Mouse (Mus musculus) adrenal gland, adult 2 months (tissue): ENCODE results near the gene Eif3d. TPM values are rescaled to one million over a fixed set of nuclear protein-coding genes. Genes with fewer than 3 reads are reported as not detected.
"Not testable (repeated sequence)": the region's sequence is repeated elsewhere in the genome, so short reads cannot be mapped to it uniquely, and the experiment has no call there.

Source experiments
- DNase-seq: peaks from one replicate; pipeline ENCODE4 v3.0.0; 2021
- long read RNA-seq: library from polyadenylated mRNA; stranded (forward); transcript quantifications from one replicate; pipeline ENCODE4 v2.0.0, GENCODE M21; 2021
- polyA plus RNA-seq: library from polyadenylated mRNA; depleted of rRNA; stranded (reverse); fragments of >200 nt; gene quantifications from 2 replicates; pipeline ENCODE4 v1.2.3, GENCODE M21; 2012; rRNA removed
- total RNA-seq, 2 experiments: library from RNA; stranded (reverse); gene quantifications; 2 replicates each; pipeline ENCODE4 v1.2.3; 2021

Gene Eif3d
- 100 to 1,000 TPM; 149 to 195 TPM for total RNA-seq
- 190 and 196 TPM in 2 replicates for polyA plus RNA-seq
- long read RNA-seq, transcript Eif3d-201 (15 exons, 1,899 nt), result major isoform, 84 of 100 reads
- long read RNA-seq, partial matches to known transcripts, result 7 of 100 reads
- long read RNA-seq, other reads (novel, unspliced or antisense), result 8 of 100 reads

- DNase-seq, result peak; percentile 96
Observed at GRCm38 (mm10) chr15:77970470-77971292, at the start of gene Eif3d. Eif3d (minus strand) TSS chr15:77970813.

DNA sequence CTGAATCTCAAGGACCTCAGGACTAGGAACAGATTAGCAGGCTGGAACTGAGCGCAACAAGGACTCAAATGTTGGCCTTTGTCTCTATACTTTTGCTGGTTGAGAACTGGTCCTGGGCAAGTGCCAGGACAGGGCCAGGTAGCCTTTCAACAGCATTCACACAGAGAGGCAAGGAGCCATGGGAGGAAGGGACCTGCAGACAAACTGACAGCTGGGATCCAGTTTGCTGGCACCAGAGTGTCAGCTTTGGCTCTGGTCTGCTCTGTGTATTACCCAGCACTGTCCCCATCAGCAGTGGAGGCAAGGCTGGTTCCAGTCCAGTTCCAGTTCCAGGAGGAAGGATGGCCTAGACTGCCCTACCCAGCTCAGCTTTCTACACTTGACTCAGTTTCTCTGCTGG is 43.4 kb upstream of the Eif3d start:
- DNase-seq, result no peak

GRCm38 (mm10) chr15:78008206-78008605 is 37.6 kb upstream of the Eif3d start:
- DNase-seq, result not testable (repeated sequence)

GRCm38 (mm10) chr15:78003929-78004328 is 33.3 kb upstream of the Eif3d start:
- peak; percentile 21 for DNase-seq

- DNase-seq, result no peak
Observed at GRCm38 (mm10) chr15:78001400-78001799, 30.8 kb upstream of the Eif3d start.

DNA sequence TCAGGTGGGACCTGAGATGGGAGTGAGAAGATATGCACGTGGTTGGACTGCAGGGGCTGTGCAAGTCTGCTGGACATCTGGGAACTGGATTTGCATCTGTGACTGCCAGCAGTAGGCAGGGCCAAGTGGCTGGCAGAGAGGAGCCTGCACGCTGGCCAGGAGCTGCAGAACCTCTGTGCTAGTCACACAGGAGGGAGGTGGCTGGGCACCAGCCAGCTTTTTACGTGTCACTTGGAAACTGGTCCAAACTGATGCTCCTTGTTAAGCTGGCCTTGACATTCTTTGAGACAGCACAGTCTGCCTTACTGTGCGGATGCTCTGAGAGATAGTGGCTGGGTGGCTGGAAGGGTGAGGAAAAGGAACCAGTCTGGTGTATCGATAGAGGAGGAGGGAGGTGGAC is 17.9 kb upstream of the Eif3d start:
- peak; percentile 93 for DNase-seq

DNA sequence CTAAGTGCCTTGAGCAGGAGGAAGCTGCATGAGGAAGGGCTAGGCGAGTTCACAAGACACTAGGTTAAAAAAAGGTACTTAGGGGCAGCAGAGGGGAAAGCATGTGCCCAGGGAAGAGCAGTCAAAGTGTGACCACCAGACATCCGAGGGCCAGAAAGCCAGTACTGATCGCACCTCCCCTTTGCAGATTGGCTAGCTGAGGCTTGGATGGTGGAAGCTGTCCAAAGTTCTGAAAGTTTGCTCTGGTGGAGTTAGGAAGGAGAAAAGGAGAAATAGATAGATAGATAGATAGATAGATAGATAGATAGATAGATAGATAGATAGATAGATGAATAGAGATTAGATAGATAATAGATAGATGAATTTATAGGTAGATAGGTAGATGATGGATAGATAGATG is 12.8 kb upstream of the Eif3d start:
- no peak for DNase-seq

DNA sequence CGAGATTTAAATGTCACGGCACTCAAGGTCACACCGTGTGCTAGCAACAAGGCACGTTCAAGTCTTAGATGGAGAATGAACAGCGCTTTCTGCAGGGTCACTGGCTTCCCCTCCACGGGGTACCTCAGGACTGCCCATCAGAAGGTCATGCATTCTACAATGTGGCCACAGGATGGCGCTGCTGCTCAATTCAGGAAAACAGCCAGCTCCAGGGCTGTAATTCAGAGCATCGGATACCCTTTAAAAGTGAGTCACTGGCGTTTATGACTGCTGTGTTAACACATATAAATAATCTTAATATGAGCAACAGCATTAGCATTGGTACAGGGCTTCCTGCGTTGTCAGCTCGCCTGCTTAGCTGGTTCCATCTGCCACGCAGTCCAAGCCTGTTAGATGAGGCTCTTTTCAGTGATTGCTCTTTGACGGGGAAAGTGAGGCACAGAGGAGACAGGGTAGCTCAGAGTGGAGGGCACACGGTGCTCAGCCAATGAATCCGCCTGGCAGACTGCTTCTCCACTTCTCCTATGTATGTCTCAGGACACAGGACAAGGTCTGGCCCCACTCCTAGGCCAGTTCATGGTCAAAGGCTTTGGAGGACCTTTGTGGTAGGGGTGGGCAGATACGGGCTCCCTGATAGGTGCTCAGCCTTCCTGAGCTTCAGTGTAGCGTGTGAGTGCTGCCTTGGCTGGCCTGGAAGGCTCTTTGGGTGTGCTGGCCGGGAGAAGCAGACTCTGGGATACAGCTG is 11.8 kb upstream of the Eif3d start:
- DNase-seq, result peak; percentile 87

- DNase-seq, result peak; percentile 87
Observed at GRCm38 (mm10) chr15:77981181-77981680, 10.6 kb upstream of the Eif3d start.

- DNase-seq, result no peak
Observed at GRCm38 (mm10) chr15:77979427-77979865, 8.8 kb upstream of the Eif3d start.

DNA sequence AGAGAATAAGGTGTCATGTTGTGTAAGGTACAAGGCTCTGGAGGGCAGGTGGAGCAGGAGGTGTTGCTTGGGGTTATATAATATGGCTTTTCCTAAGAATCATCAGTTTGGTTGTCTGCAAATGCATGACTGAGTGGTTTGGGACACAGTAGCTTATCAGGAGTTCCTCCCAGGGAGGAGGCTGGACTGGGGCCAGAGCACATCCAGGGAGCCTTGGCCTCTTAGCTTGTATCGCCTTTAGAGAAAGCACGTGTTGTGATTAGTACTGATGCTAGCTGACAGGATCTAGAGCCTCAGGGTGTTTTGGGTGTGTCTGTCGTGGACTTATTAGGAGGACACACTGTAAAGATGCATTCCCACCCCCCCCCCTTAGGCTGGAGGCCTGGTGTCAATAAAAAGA is 7.0 kb upstream of the Eif3d start:
- peak; percentile 81 for DNase-seq

- DNase-seq, result peak; percentile 27
Observed at GRCm38 (mm10) chr15:77974165-77974841, 3.7 kb upstream of the Eif3d start.

- no peak for DNase-seq
Observed at GRCm38 (mm10) chr15:77969940-77970469, 608 bp downstream of the Eif3d start.

DNA sequence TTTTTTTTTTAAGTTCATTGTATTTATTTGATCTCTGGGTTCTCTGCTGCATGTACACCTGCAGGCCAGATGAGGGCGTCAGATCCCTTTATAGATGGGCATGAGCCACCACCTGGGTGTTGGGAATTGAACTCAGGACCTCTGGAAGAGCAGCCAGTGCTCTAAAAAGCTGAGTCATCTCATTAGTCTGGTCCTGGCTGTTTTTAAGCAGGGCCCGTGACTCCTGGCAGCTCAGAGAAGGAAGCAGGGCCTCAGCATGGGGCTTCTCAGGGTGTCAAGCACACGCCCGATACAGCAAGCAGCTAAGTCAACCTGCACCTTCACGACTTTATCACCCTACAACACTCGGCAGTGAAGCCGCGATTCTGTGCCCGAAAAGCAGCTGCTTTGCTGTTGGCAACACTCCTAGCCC is 5.5 kb downstream of the Eif3d start:
- DNase-seq, result no peak

DNA sequence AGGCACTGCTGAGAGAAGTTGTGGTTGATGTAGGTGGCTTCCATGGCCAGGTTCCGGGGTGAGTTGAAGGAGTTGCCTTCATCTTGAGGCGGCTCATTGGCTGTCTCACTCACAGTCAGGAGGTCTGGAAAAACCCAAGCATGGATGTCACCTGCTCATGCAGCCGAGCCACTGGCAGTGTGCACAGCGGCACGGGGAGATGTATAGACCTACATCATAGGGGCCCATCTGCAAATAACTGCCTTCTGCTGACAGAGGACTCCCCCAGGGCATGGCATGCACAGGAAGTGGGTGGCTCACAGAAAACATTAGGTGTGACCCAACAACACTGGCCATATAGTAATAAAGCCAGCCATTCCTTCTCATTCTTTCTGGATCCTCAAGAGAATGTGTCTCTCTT is 8.2 kb downstream of the Eif3d start:
- no peak for DNase-seq

DNA sequence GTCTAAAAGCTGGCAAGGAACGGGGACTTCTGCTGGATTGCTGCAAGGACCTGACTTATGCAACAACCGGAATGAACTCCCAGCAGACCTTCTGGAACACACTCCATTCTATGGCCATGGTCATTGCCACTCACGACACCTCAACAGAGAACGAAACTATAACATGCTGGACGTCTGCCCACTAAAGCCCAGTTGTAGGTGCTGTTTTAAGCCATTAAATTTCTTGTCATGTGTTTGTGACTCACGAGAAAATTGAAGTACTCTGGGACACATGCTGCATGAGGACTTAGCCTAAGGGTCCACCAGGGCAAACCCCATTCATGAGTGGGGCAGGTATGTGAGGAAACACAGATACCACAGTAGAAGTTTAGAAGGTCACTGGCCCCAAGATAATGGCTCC is 9.9 kb downstream of the Eif3d start:
- no peak for DNase-seq

GRCm38 (mm10) chr15:77958071-77958470 is 12.5 kb downstream of the Eif3d start:
- no peak for DNase-seq

- no peak for DNase-seq
Observed at GRCm38 (mm10) chr15:77957625-77958024, 13.0 kb downstream of the Eif3d start.

DNA sequence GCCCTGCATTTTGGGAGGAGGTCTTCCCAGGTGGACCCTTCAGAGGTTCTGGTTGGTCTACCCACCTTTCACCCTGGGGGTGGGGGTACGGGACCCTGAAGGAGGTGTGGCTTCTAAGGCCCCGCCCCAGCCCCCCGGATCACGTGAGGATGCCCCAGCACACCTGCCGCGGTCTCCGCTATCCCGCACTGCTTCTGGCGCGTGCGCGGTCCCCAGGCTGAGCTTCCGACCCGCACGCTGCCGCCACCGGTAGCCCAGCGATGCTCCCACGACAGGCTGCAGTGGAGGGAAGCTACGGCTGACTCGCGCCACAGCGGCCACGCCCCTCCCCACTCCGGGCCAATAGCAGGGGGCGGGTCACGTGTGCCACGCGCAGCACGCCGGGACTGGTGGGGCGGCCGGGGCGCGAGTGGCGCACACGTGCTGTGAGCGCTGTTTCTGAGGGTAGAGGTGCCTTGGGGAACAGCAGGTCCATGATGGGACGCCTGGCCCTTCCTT is 14.2 kb downstream of the Eif3d start, which contains the start of gene Foxred2:
Gene Foxred2 (minus strand): TSS at position 319 of the 498 bp plus-strand sequence.
- DNase-seq, result peak; percentile 92

GRCm38 (mm10) chr15:77955440-77956403 is 14.9 kb downstream of the Eif3d start:
- peak; percentile 18 for DNase-seq
